Mouse (Mus musculus): ENCODE results near the gene Ttc23.

DNA sequence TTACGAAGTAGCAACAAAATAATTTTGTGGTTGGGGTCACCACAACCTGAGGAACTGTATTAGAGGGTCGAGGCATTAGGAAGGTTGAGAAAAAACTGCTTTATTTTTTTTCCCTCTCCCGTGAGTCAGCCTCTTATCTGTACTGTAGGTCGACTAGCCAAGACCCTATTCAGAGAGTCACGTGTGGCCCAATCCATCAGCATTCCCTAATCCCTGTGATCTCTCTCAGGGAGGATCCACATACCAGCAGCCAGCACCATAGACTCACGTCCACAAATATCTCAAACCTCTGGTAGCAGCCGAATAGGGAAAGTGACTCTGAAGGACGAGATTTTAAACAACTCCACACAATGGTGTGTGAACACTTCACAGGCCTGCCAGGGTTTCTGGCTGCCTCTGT, 149.9 kb downstream of the Ttc23 start:
- TF ChIP-seq GATA1 (IDR thresholded peaks at IDR 0.05; ENCODE audit: borderline replicate concordance, low read length), result no peak
- no peak for TF ChIP-seq CTCF (IDR thresholded peaks at IDR 0.05; ENCODE audit: low read depth, low read length)
- no peak for TF ChIP-seq POLR2AphosphoS5 (IDR thresholded peaks at IDR 0.05; ENCODE audit: insufficient replicate concordance, low read depth, low read length)

Data from G1E (cell line).